Mouse (Mus musculus) lung, embryonic 14.5 days (tissue): ENCODE measurements around the gene Dlx2. TPM values are rescaled to one million over a fixed set of nuclear protein-coding genes. Genes with fewer than 3 reads are reported as not detected.

Experiments
- ATAC-seq: fragments of 200-750 bp; cut with Nextera tagmentation; 2 replicates; pipeline ENCODE4 v1.8.0; 2017; ENCODE audit warnings: mild to moderate bottlenecking, moderate TSS enrichment, moderate library complexity; ENCODE audit not compliant: insufficient read depth
- DNase-seq: peaks from one replicate; pipeline ENCODE4 v3.0.0-alpha.2; 2015
- H3K27ac ChIP-seq: fragments of 300-500 bp; sonication (generic); 2 replicates; pipeline ENCODE4 v1.5.1; 2014; ENCODE audit warnings: low read depth, mild to moderate bottlenecking, moderate library complexity
- H3K27me3 ChIP-seq: fragments of 300-500 bp; sonication (generic); 2 replicates; pipeline ENCODE4 v1.6.1; 2014; ENCODE audit warnings: low read length, control low read depth; ENCODE audit not compliant: insufficient read depth
- H3K36me3 ChIP-seq: fragments of 300-500 bp; sonication (generic); 2 replicates; pipeline ENCODE4 v1.6.1; 2014; ENCODE audit warnings: control low read depth; ENCODE audit not compliant: insufficient read depth
- H3K4me1 ChIP-seq: fragments of 300-500 bp; sonication (generic); 2 replicates; pipeline ENCODE4 v1.6.1; 2014; ENCODE audit warnings: antibody characterized with exemption, control low read depth; ENCODE audit not compliant: insufficient read depth
- H3K4me2 ChIP-seq: fragments of 300-500 bp; sonication (generic); 2 replicates; pipeline ENCODE4 v1.6.1; 2014; ENCODE audit warnings: mild to moderate bottlenecking
- H3K4me3 ChIP-seq: fragments of 300-500 bp; sonication (generic); 2 replicates; pipeline ENCODE4 v1.5.1; 2014; ENCODE audit warnings: low read depth, low read length
- H3K9ac ChIP-seq: fragments of 300-500 bp; sonication (generic); 2 replicates; pipeline ENCODE4 v1.6.1; 2014
- H3K9me3 ChIP-seq: fragments of 300-500 bp; sonication (generic); 2 replicates; pipeline ENCODE4 v1.6.1; 2016; ENCODE audit warnings: low read depth, low read length, control low read depth
- CTCF ChIP-seq: IDR thresholded peaks from 2 replicates; pipeline ENCODE4 v1.5.1; 2016; ENCODE audit warnings: antibody characterized with exemption, low read depth
- WGBS: fragments of 180-500 bp; shearing (Covaris S2); extraction: QIAGEN DNeasy Blood & Tissue Kit; methylation state at CpG from one replicate; pipeline ENCODE4 v1.1.7; 2014; 5-methylcytosine and 5-hydroxymethylcytosine counted together
- polyA plus RNA-seq: library from polyadenylated mRNA; unstranded; fragments of >200 nt; fragmentation: Nextera tagmentation; extraction: Ambion mirVana; gene quantifications from 2 replicates; pipeline ENCODE4 v1.2.1, GENCODE M21; 2014

The Dlx2 gene
- polyA plus RNA-seq, 1 experiment from 2014 or later: 0.07 TPM

GRCm38 (mm10) chr2:71499276-71500230 lies 47.0 kb downstream of the Dlx2 start:
- H3K9ac ChIP-seq: no peak overlapping the region
- H3K27me3 ChIP-seq: no peaks in the 10 kb centered on the region
- peak; percentile 23 for DNase-seq
- H3K4me2 ChIP-seq: no peak overlapping the region
- no peak overlapping the region for H3K27ac ChIP-seq
- no peaks in the 10 kb centered on the region for H3K36me3 ChIP-seq
- 67% methylated on average over 16 of the region's 16 CpGs for WGBS
- no peaks in the 10 kb centered on the region for H3K4me1 ChIP-seq
- H3K4me3 ChIP-seq: no peak overlapping the region
- H3K9me3 ChIP-seq: no peaks in the 10 kb centered on the region
- TF ChIP-seq CTCF: no peak
- no peak for ATAC-seq

GRCm38 (mm10) chr2:71497175-71497574 lies 49.4 kb downstream of the Dlx2 start:
- 26% methylated on average over 5 of the region's 5 CpGs for WGBS

DNA sequence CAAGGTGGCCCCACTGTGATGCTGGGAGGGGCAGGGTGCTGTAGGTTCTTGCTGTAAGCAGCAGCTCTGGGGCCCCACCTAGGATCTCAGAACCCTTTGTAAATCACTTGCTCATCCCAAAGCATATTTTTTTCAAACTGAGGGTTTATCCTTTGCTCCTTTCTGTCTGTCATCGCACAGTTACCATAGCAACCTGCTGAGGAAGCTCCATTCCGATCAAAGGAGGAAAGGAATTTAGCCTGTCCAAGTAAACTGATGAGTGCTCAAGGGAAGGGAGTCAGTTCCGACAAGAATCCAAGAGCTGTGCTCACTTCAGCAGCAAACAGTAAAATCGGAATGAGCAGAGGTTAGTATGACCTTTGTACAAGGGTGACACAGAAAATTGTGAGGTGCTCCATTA lies 51.6 kb downstream of the Dlx2 start:
- 9% methylated on average over 4 of the region's 4 CpGs for WGBS
- Histone ChIP-seq H3K27me3 (no peaks in the 10 kb centered on the region), H3K4me1 (no peaks in the 10 kb centered on the region), H3K4me3 (no peak overlapping the region), H3K36me3 (no peaks in the 10 kb centered on the region), H3K27ac (no peak overlapping the region), H3K9me3 (no peaks in the 10 kb centered on the region), H3K9ac (no peak overlapping the region), H3K4me2 (no peak overlapping the region)
- no peak for TF ChIP-seq CTCF
- DNase-seq (no peak), ATAC-seq (no peak)

More at GRCm38 (mm10) chr2:71497175-71497574, 49.4 kb downstream of the Dlx2 start:
- H3K27ac ChIP-seq: no peak overlapping the region
- H3K9me3 ChIP-seq: no peaks in the 10 kb centered on the region
- no peaks in the 10 kb centered on the region for H3K36me3 ChIP-seq
- no peaks in the 10 kb centered on the region for H3K27me3 ChIP-seq
- ATAC-seq (no peak), DNase-seq (no peak)
- H3K4me1 ChIP-seq: no peaks in the 10 kb centered on the region
- no peak overlapping the region for H3K9ac ChIP-seq
- no peak overlapping the region for H3K4me2 ChIP-seq
- H3K4me3 ChIP-seq: no peak overlapping the region
- TF ChIP-seq CTCF: no peak

DNA sequence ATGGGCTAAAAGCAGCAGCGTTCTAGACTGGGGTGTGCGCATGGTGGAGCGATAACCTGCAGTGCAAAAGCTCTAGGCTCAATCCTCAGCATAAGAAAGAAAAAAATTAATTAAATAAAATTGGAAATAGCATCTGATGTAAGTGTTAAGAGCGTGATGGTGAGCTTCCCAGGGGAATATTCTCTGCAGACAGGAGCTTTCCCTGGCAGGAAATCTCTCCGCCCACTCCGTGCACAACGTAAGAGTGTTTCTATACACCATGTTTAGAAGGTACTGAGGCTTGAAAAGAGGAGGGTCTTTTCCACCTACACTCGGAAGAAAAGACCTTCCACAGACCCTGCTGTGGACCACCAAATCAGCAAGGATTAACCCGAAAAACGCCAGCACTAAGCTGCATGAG lies 52.1 kb downstream of the Dlx2 start:
- DNase-seq (no peak), ATAC-seq (no peak)
- Histone ChIP-seq H3K9me3 (no peaks in the 10 kb centered on the region), H3K36me3 (no peaks in the 10 kb centered on the region), H3K27ac (no peak overlapping the region), H3K27me3 (no peaks in the 10 kb centered on the region), H3K4me3 (no peak overlapping the region), H3K4me1 (no peaks in the 10 kb centered on the region), H3K4me2 (no peak overlapping the region), H3K9ac (no peak overlapping the region)
- WGBS: 55% methylated on average over 10 of the region's 10 CpGs
- TF ChIP-seq CTCF: no peak

Other genes with a start within 250 kb of the Dlx2 start
- 29.1 and 32.2 TPM in 2 replicates for gene Slc25a12, start 179.0 kb downstream of the Dlx2 start, polyA plus RNA-seq
- gene Hat1, start 157.8 kb downstream of the Dlx2 start, polyA plus RNA-seq: 147 and 149 TPM in 2 replicates
- 33.3 and 37.1 TPM in 2 replicates for gene Metap1d, start 93.5 kb downstream of the Dlx2 start, polyA plus RNA-seq
- gene Dlx1, start 18.6 kb downstream of the Dlx2 start, polyA plus RNA-seq: 0.32 TPM in 1 of 2 replicates, not detected in the other
- 97.3 and 97.5 TPM in 2 replicates for gene Itga6, start 198.9 kb upstream of the Dlx2 start, polyA plus RNA-seq